Mouse (Mus musculus) MEL (cell line): ENCODE measurements around the gene Ociad2. TPM values are rescaled to one million over a fixed set of nuclear protein-coding genes. Genes with fewer than 3 reads are reported as not detected.
A peak's percentile ranks its signal among the peaks of the same experiment; 100 is the strongest.

Source experiments
- DNase-seq: peaks from one replicate; pipeline ENCODE4 v3.0.0; 2011; ENCODE audit warnings: low read depth, low spot score
- H3K27ac ChIP-seq: 2 replicates; pipeline ENCODE4 v1.5.1; 2012; ENCODE audit warnings: low read depth, mild to moderate bottlenecking, control low read depth, low read length, moderate library complexity; ENCODE audit not compliant: control insufficient read depth
- H3K27me3 ChIP-seq, 2 experiments: fragments of 150-350 bp in 1 of 2; sonication (generic) in 1 of 2; 2 replicates each; pipeline ENCODE4 v1.6.1; 2012; ENCODE audit warnings: low read length in 2 of 2, mild to moderate bottlenecking in 2 of 2, improper control_type of control experiment in 1 of 2, moderate library complexity in 1 of 2; ENCODE audit not compliant: insufficient read depth in 2 of 2, control insufficient read depth in 1 of 2
- H3K36me3 ChIP-seq, 2 experiments: 2 replicates each; pipeline ENCODE4 v1.6.1; 2012 to 2014; ENCODE audit warnings: low read length in 2 of 2, improper control_type of control experiment in 1 of 2, inconsistent platforms in 1 of 2, mild to moderate bottlenecking in 1 of 2; ENCODE audit not compliant: insufficient read depth in 2 of 2, control insufficient read depth in 1 of 2
- H3K4me1 ChIP-seq, 2 experiments: fragments of 150-350 bp in 1 of 2; sonication (generic) in 1 of 2; 2 replicates each; pipeline ENCODE4 v1.6.1; 2012; ENCODE audit warnings: low read length in 2 of 2, improper control_type of control experiment in 1 of 2, mild to moderate bottlenecking in 1 of 2; ENCODE audit not compliant: insufficient read depth in 2 of 2, control insufficient read depth in 1 of 2
- H3K4me3 ChIP-seq, 2 experiments: fragments of 150-350 bp in 1 of 2; sonication (generic) in 1 of 2; 2 replicates each; pipeline ENCODE4 v1.5.1; 2012; ENCODE audit warnings: low read depth in 2 of 2, low read length in 2 of 2, mild to moderate bottlenecking in 2 of 2, moderate library complexity in 2 of 2, control low read depth in 1 of 2, improper control_type of control experiment in 1 of 2; ENCODE audit not compliant: control insufficient read depth in 1 of 2, insufficient read depth in 1 of 2
- H3K79me2 ChIP-seq: 2 replicates; pipeline ENCODE4 v1.6.1; 2012; ENCODE audit warnings: mild to moderate bottlenecking, low read length, moderate library complexity; ENCODE audit not compliant: control insufficient read depth, poor library complexity, insufficient read depth
- H3K9ac ChIP-seq: 2 replicates; pipeline ENCODE4 v1.6.1; 2012; ENCODE audit warnings: low read depth, mild to moderate bottlenecking, control low read depth, low read length, moderate library complexity; ENCODE audit not compliant: control insufficient read depth, poor library complexity, severe bottlenecking
- H3K9me3 ChIP-seq: fragments of 150-350 bp; sonication (generic); replicated peaks from 2 replicates; pipeline ENCODE4 v1.6.1; 2012; ENCODE audit warnings: mild to moderate bottlenecking, low read length, improper control_type of control experiment, moderate library complexity; ENCODE audit not compliant: insufficient read depth
- CHD1 ChIP-seq: IDR thresholded peaks from 2 replicates; pipeline ENCODE4 v1.6.1; 2012; ENCODE audit warnings: low read depth, mild to moderate bottlenecking, inconsistent platforms, low read length, improper control_type of control experiment
- CHD2 ChIP-seq: IDR thresholded peaks from 2 replicates; pipeline ENCODE4 v1.6.1; 2011; ENCODE audit warnings: low read length, improper control_type of control experiment
- CTCF ChIP-seq, 3 experiments: IDR thresholded peaks in 2 of 3; conservative IDR thresholded peaks in 1 of 3; 2 replicates each; pipeline ENCODE4 v1.5.1; 2011 to 2012; ENCODE audit warnings: low read length in 3 of 3, low read depth in 2 of 3, mild to moderate bottlenecking in 2 of 3, improper control_type of control experiment in 1 of 3, inconsistent platforms in 1 of 3, mixed read lengths in 1 of 3, moderate library complexity in 1 of 3; ENCODE audit not compliant: control insufficient read depth in 1 of 3, insufficient read depth in 1 of 3, poor library complexity in 1 of 3, severe bottlenecking in 1 of 3
- ELF1 ChIP-seq: IDR thresholded peaks from 2 replicates; pipeline ENCODE4 v1.6.1; 2014; ENCODE audit warnings: low read depth, mild to moderate bottlenecking, inconsistent platforms, low read length, improper control_type of control experiment, moderate library complexity
- EP300 ChIP-seq, 2 experiments: IDR thresholded peaks; 2 replicates each; pipeline ENCODE4 v1.6.1; 2011; ENCODE audit warnings: improper control_type of control experiment in 2 of 2, low read length in 2 of 2, low read depth in 1 of 2, mild to moderate bottlenecking in 1 of 2
- ETS1 ChIP-seq: IDR thresholded peaks from 2 replicates; pipeline ENCODE4 v1.6.1; 2012; ENCODE audit warnings: low read depth, mild to moderate bottlenecking, inconsistent platforms, low read length, improper control_type of control experiment, moderate library complexity
- GATA1 ChIP-seq: IDR thresholded peaks from 2 replicates; pipeline ENCODE4 v1.6.1; 2011; ENCODE audit warnings: low read depth, low read length, improper control_type of control experiment
- HCFC1 ChIP-seq: IDR thresholded peaks from 2 replicates; pipeline ENCODE4 v1.6.1; 2012; ENCODE audit warnings: low read depth, mild to moderate bottlenecking, inconsistent platforms, low read length, improper control_type of control experiment, moderate library complexity
- JUND ChIP-seq: IDR thresholded peaks from 2 replicates; pipeline ENCODE4 v1.6.1; 2011; ENCODE audit warnings: low read depth, mild to moderate bottlenecking, improper control_type of control experiment, low read length
- MAX ChIP-seq: IDR thresholded peaks from 2 replicates; pipeline ENCODE4 v1.6.1; 2011; ENCODE audit warnings: low read length, improper control_type of control experiment
- MAZ ChIP-seq: IDR thresholded peaks from 2 replicates; pipeline ENCODE4 v1.6.1; 2012; ENCODE audit warnings: low read depth, mild to moderate bottlenecking, inconsistent platforms, low read length, improper control_type of control experiment
- MXI1 ChIP-seq: IDR thresholded peaks from 2 replicates; pipeline ENCODE4 v1.6.1; 2011; ENCODE audit warnings: mild to moderate bottlenecking, low read depth, low read length, improper control_type of control experiment
- MYC ChIP-seq: IDR thresholded peaks from 2 replicates; pipeline ENCODE4 v1.6.1; 2011; ENCODE audit warnings: low read depth, mild to moderate bottlenecking, low read length, improper control_type of control experiment, moderate library complexity
- NRF1 ChIP-seq: IDR thresholded peaks from 2 replicates; pipeline ENCODE4 v1.6.1; 2014; ENCODE audit warnings: low read depth, mild to moderate bottlenecking, inconsistent platforms, low read length, improper control_type of control experiment, moderate library complexity; ENCODE audit not compliant: poor library complexity, insufficient read depth, severe bottlenecking
- POLR2AphosphoS2 ChIP-seq: IDR thresholded peaks from 2 replicates; pipeline ENCODE4 v1.6.1; 2011; ENCODE audit warnings: low read length, improper control_type of control experiment
- POLR2AphosphoS5 ChIP-seq: IDR thresholded peaks from 2 replicates; pipeline ENCODE4 v1.6.1; 2012; ENCODE audit warnings: low read depth, borderline replicate concordance, mild to moderate bottlenecking, inconsistent platforms, low read length, moderate library complexity, mixed read lengths
- RCOR1 ChIP-seq: IDR thresholded peaks from 2 replicates; pipeline ENCODE4 v1.6.1; 2012; ENCODE audit warnings: low read depth, mild to moderate bottlenecking, inconsistent platforms, low read length, improper control_type of control experiment
- SIN3A ChIP-seq: IDR thresholded peaks from 2 replicates; pipeline ENCODE4 v1.6.1; 2012; ENCODE audit warnings: low read length, improper control_type of control experiment, inconsistent platforms
- TCF12 ChIP-seq: IDR thresholded peaks from 2 replicates; pipeline ENCODE4 v1.6.1; 2014; ENCODE audit warnings: low read depth, mild to moderate bottlenecking, inconsistent platforms, low read length, improper control_type of control experiment, moderate library complexity
- UBTF ChIP-seq: IDR thresholded peaks from 2 replicates; pipeline ENCODE4 v1.6.1; 2012; ENCODE audit warnings: low read depth, mild to moderate bottlenecking, inconsistent platforms, low read length, improper control_type of control experiment, moderate library complexity, borderline replicate concordance; ENCODE audit not compliant: insufficient read depth
- ZC3H11A ChIP-seq: IDR thresholded peaks from 2 replicates; pipeline ENCODE4 v1.6.1; 2012; ENCODE audit warnings: low read depth, mild to moderate bottlenecking, inconsistent platforms, low read length, improper control_type of control experiment
- polyA plus RNA-seq, 2 experiments: library from polyadenylated mRNA; stranded (reverse) in 1 of 2; unstranded in 1 of 2; fragments of >175 nt in 1 of 2; fragments of >200 nt in 1 of 2; gene quantifications; 2 replicates each; pipeline versions ENCODE4 v1.2.1 to v1.2.4; 2012; ENCODE audit warnings: low replicate concordance in 2 of 2, low read depth in 1 of 2; ENCODE audit not compliant: insufficient read length in 2 of 2, insufficient read depth in 1 of 2, missing spikeins in 1 of 2
- total RNA-seq: library from RNA; depleted of rRNA; stranded (reverse); fragments of 300-350 nt; gene quantifications from 2 replicates; pipeline ENCODE4 v1.2.3, GENCODE M21; 2012

Gene Ociad2
- total and polyA plus RNA-seq, 3 experiments: 3.9 to 11.0 TPM; not detected in 1

DNA sequence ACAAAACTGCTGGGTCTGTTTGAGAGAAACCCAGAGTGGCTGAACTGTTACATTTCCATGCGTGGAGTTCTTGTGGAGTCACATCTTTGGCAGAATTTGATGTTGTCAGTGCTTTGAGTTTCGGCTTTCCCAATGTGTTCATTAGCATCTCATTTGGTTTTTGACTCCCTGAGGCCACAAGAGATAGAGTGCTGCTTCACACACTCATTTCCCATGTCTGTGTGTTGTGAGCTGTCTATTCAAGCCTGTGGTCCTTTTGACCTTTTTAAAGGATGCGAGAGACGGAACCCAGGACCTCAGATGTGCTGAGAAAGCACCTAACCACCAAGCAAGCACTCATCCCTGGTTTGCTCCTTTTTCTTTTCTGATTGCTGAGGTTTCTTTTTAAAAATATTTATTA, 4.4 kb upstream of the Ociad2 start:
- Histone ChIP-seq H3K36me3 (peaks cover 0 to 4% of the 10 kb centered on the region in 2 experiments; a peak in 1 of 4 replicates), H3K27me3 (peaks cover 0 to 1% of the 10 kb centered on the region in 2 experiments; a peak in 1 of 4 replicates), H3K9me3 (no peaks in the 10 kb centered on the region)
- no peak for DNase-seq
- TF ChIP-seq NRF1 (no peak), CHD1 (no peak), MXI1 (no peak), POLR2AphosphoS2 (no peak), POLR2AphosphoS5 (no peak), MYC (no peak), CHD2 (no peak), ZC3H11A (no peak), TCF12 (no peak), RCOR1 (no peak), GATA1 (no peak), CTCF (IDR thresholded peaks at IDR 0.05 in 2 of 3, conservative IDR thresholded peaks at IDR 0.05 in 1 of 3; ENCODE audit: control insufficient read depth in 1 of 3, insufficient read depth in 1 of 3, low read depth in 2 of 3, low read length in 3 of 3, poor library complexity in 1 of 3, severe bottlenecking in 1 of 3) (no peak), ETS1 (no peak), JUND (no peak), MAZ (no peak), ELF1 (no peak), SIN3A (no peak), UBTF (no peak), EP300 (IDR thresholded peaks at IDR 0.05; ENCODE audit: low read depth in 1 of 2, low read length in 2 of 2) (no peak)
- TF ChIP-seq, all 39 proteins: peak for 0
- Histone ChIP-seq H3K79me2 (no peaks in the 10 kb centered on the region), H3K9ac (no peak overlapping the region), H3K4me1 (peaks cover 0 to 7% of the 10 kb centered on the region in 2 experiments; a peak in 1 of 4 replicates), H3K4me3 (no peak overlapping the region), H3K27ac (no peak overlapping the region)

DNA sequence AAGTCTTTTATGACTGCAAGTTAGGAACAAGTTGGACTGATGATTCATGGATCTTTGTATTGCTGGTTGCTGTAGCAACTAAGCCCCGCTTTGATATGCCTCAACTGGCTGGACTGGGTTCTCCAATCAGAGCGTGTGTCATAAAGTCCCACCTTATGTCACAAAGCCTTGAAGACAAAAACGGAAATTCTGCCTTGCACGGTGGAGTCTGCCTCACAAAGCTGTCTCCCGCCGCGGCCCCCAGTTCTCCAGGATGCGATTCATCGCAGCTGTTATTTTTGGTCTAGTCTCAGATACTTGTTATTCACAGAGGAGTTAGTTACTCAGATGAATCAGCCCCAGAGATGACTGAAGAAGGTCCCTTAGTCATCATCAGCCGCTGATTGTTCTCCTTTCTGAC, 3.5 kb upstream of the Ociad2 start:
- H3K4me3 ChIP-seq: no peak overlapping the region
- H3K9me3 ChIP-seq: no peaks in the 10 kb centered on the region
- peaks cover 0 to 7% of the 10 kb centered on the region in 2 experiments; a peak in 1 of 4 replicates for H3K4me1 ChIP-seq
- TF ChIP-seq SIN3A: no peak
- no peak for TF ChIP-seq UBTF
- no peak for TF ChIP-seq HCFC1
- TF ChIP-seq ETS1: no peak
- no peak for TF ChIP-seq MAX
- TF ChIP-seq EP300 (IDR thresholded peaks at IDR 0.05; ENCODE audit: low read depth in 1 of 2, low read length in 2 of 2): no peak
- H3K27me3 ChIP-seq: no peaks in the 10 kb centered on the region; a peak in 1 of 4 replicates
- no peak overlapping the region for H3K27ac ChIP-seq
- H3K79me2 ChIP-seq: no peaks in the 10 kb centered on the region
- no peak overlapping the region for H3K9ac ChIP-seq
- peak; percentile 53 for DNase-seq
- peaks cover 0 to 4% of the 10 kb centered on the region in 2 experiments; a peak in 1 of 4 replicates for H3K36me3 ChIP-seq
